Mouse (Mus musculus) left cerebral cortex, postnatal 10 days (tissue): ENCODE data around the gene Hist1h3a. TPM values are rescaled to one million over a fixed set of nuclear protein-coding genes. Genes with fewer than 3 reads are reported as not detected.
A peak's percentile ranks its signal among the peaks of the same experiment; 100 is the strongest.
"Not testable (repeated sequence)": the region's sequence is repeated elsewhere in the genome, so short reads cannot be mapped to it uniquely, and the experiment has no call there.

Source experiments
- DNase-seq, 2 experiments: peaks; one replicate each; pipeline ENCODE4 v3.0.0; 2021 to 2022; ENCODE audit warnings: low spot score in 2 of 2, mixed read lengths in 1 of 2; ENCODE audit errors: extremely low spot score in 1 of 2
- intact Hi-C: fragments of 180-260 bp; cut with DNase I; formaldehyde crosslinking; loops from one replicate; pipeline ENCODE4 v1.15.1; 2025
- total RNA-seq, 2 experiments: library from RNA; stranded (reverse); gene quantifications; 2 replicates each; pipeline ENCODE4 v1.2.3; 2021

Hist1h3a gene
- 10 to 100 TPM; 53.3 to 58.4 TPM for total RNA-seq

- intact Hi-C loops, result not testable (repeated sequence)
- peak; percentile 46 to 71 for DNase-seq
These were observed at the start of gene Hist1h3a for GRCm38 (mm10) chr13:23761871-23762821. Gene Hist1h3a, minus strand, starts transcription at chr13:23762386.

- peak in 1 of 2 experiments; percentile 19 for DNase-seq
- intact Hi-C loops, result no loop called here
These were observed 44.4 kb upstream of the Hist1h3a start, which contains the start of gene Slc17a2 for GRCm38 (mm10) chr13:23806422-23807052. Gene Slc17a2, plus strand, starts transcription at chr13:23806993.

GRCm38 (mm10) chr13:23804532-23804931 is 42.3 kb upstream of the Hist1h3a start:
- DNase-seq, result no peak
- intact Hi-C loops, result no loop called here

GRCm38 (mm10) chr13:23799405-23799804 is 37.2 kb upstream of the Hist1h3a start:
- DNase-seq, result no peak
- intact Hi-C loops, result no loop called here

- intact Hi-C loops, result no loop called here
- peak; percentile 57 to 58 for DNase-seq
These were observed 30.3 kb upstream of the Hist1h3a start for GRCm38 (mm10) chr13:23792520-23792919.

GRCm38 (mm10) chr13:23779025-23779424 is 16.8 kb upstream of the Hist1h3a start:
- intact Hi-C loops, result no loop called here
- DNase-seq, result no peak

GRCm38 (mm10) chr13:23778339-23778738 is 16.2 kb upstream of the Hist1h3a start:
- DNase-seq, result no peak
- intact Hi-C loops, result no loop called here

GRCm38 (mm10) chr13:23772561-23773313 is 10.6 kb upstream of the Hist1h3a start:
- peak; percentile 47 to 64 for DNase-seq
- intact Hi-C loops, result no loop called here

GRCm38 (mm10) chr13:23769613-23770012 is 7.4 kb upstream of the Hist1h3a start, which contains the start of gene Trim38:
Gene Trim38, plus strand, starts transcription at chr13:23769913.
- intact Hi-C loops, DNase-seq: not testable (repeated sequence)

GRCm38 (mm10) chr13:23768834-23769397 is 6.7 kb upstream of the Hist1h3a start:
- DNase-seq, result no peak
- intact Hi-C loops, result no loop called here

GRCm38 (mm10) chr13:23766772-23767171 is 4.6 kb upstream of the Hist1h3a start:
- intact Hi-C loops, result no loop called here
- DNase-seq, result no peak

- intact Hi-C loops, result no loop called here
- DNase-seq, result no peak
These were observed 3.0 kb upstream of the Hist1h3a start for GRCm38 (mm10) chr13:23765172-23765513.

- DNase-seq, result no peak
- intact Hi-C loops, result no loop called here
These were observed 2.4 kb upstream of the Hist1h3a start for GRCm38 (mm10) chr13:23764324-23765171.

- intact Hi-C loops, result no loop called here
- peak; percentile 85 to 90 for DNase-seq
These were observed 1.6 kb upstream of the Hist1h3a start, which contains the start of gene Hist1h1a for GRCm38 (mm10) chr13:23763586-23764323. Gene Hist1h1a, plus strand, starts transcription at chr13:23763666.

GRCm38 (mm10) chr13:23763242-23763585 is 1.0 kb upstream of the Hist1h3a start:
- no peak for DNase-seq
- intact Hi-C loops, result no loop called here

- intact Hi-C loops, result no loop called here
- DNase-seq, result peak; percentile 99 to 100
These were observed 968 bp downstream of the Hist1h3a start, which contains the start of gene Hist1h4a for GRCm38 (mm10) chr13:23760972-23761864. Gene Hist1h4a, minus strand, starts transcription at chr13:23761230.
